Mouse (Mus musculus): Measurements from ENCODE around the gene Anapc15.

Anapc15 gene

GRCm38 (mm10) chr7:101902846-101903245 lies 39.3 kb downstream of the Anapc15 start:
- no peak for TF ChIP-seq GATA4 (IDR thresholded peaks at IDR 0.05; ENCODE audit: insufficient replicate concordance, low read length)

DNA sequence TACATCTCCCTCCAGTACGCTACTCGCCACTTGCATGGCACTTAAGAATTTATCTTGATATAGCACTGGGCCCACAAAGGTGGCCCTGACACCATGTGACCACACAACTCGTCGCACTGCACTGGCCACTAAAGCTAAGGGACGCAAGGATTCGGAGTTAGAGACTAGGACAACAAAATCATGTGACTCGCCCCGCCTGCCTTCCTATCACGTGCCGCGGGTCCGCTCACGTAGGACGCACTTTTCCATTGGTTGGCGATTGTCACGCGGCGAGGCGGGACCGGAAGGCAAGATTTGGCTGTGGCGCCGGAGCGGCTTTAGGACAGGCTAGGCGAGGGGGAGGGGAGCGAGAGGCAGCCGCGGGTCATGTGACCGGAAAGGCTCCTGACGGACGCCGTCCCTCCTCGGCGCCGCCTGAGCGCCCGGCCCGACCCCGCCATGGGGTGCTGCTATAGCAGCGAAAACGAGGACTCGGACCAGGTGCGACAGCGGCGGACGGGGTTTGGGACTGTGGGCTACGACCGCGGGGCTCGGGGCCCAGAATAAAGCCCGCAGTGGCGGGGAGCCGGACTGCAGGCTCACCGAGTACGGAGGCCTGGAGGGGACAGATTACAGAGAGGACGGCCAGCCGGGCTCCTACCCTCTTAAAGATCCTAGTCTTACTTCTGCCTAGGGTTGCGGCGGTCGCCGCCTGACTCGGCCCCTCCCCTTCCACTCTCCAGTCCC lies 42.2 kb downstream of the Anapc15 start, which contains the start of gene Lamtor1:
Lamtor1 (plus strand) TSS at position 344 of the 726 bp plus-strand sequence.
- peak; percentile 40; the same call in 1 of the 2 replicates for TF ChIP-seq GATA4 (IDR thresholded peaks at IDR 0.05; ENCODE audit: insufficient replicate concordance, low read length)

- no peak for TF ChIP-seq GATA4 (IDR thresholded peaks at IDR 0.05; ENCODE audit: insufficient replicate concordance, low read length)
These were observed 42.8 kb downstream of the Anapc15 start, which contains the start of gene Tomt for GRCm38 (mm10) chr7:101906287-101906681. TSS of gene Tomt (minus strand) at chr7:101906359.

DNA sequence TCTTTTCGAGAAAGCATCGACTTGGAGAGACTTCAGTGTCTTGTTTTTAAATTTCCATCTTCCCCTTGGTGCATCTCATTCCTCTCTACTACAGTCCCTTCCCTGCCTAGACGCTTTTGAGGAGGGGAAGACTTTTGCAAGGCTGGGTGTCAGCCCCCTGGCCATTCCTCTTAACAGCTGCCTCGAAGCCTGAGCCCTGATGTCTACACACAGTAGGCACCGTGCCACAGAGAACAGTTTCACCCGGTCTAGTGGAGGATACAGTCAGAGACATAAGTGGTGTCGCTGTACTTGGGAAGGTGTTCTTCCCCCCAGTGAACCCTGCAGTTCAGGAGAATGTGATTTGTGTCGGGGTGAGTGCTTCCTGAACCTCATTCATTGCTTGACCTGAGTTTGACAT lies 43.2 kb downstream of the Anapc15 start:
- no peak for TF ChIP-seq GATA4 (IDR thresholded peaks at IDR 0.05; ENCODE audit: insufficient replicate concordance, low read length)

GRCm38 (mm10) chr7:101908367-101908766 lies 44.9 kb downstream of the Anapc15 start:
- TF ChIP-seq GATA4 (IDR thresholded peaks at IDR 0.05; ENCODE audit: insufficient replicate concordance, low read length): no peak

DNA sequence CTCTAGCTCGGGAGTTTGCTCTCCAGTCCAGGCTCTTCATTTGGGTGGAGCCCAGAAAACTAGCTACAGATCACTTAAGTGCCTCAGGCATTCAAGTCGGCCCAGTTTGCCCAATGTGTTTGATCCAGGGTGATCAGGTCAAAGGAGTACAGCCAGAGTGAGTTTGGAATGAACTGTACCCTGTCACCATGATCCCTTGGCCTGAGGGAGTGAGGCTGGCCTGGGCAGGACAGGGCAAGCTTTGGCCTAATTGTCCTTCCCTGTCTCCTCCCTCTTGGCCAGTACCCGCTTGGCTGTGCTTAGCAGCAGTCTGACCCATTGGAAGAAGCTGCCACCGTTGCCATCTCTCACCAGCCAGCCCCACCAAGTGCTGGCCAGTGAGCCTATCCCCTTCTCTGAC lies 46.6 kb downstream of the Anapc15 start:
- no peak for TF ChIP-seq GATA4 (IDR thresholded peaks at IDR 0.05; ENCODE audit: insufficient replicate concordance, low read length)

GRCm38 (mm10) chr7:101911982-101912381 lies 48.5 kb downstream of the Anapc15 start:
- no peak for TF ChIP-seq GATA4 (IDR thresholded peaks at IDR 0.05; ENCODE audit: insufficient replicate concordance, low read length)

DNA sequence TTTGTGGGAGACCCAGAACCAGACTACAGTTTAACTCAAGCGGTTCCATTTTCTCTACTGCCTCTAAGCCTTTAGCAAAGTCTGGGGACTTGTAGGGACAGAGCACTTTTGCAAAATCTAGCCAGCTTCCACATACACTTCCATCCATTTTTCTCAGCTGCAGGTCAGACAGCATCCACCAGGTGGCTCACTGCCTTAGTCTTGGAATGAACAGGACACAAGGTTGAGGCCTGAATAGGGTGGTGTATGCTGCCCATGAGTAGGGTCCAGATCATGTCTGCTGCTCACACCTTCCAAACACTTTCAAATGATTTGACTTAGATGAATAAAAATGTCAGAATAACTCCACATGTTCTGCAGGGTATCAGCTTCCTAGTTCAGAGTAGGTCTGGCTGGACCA lies 54.6 kb downstream of the Anapc15 start:
- TF ChIP-seq GATA4 (IDR thresholded peaks at IDR 0.05; ENCODE audit: insufficient replicate concordance, low read length): no peak

- TF ChIP-seq GATA4 (IDR thresholded peaks at IDR 0.05; ENCODE audit: insufficient replicate concordance, low read length): no peak
These were observed 64.6 kb downstream of the Anapc15 start for GRCm38 (mm10) chr7:101928093-101928492.

DNA sequence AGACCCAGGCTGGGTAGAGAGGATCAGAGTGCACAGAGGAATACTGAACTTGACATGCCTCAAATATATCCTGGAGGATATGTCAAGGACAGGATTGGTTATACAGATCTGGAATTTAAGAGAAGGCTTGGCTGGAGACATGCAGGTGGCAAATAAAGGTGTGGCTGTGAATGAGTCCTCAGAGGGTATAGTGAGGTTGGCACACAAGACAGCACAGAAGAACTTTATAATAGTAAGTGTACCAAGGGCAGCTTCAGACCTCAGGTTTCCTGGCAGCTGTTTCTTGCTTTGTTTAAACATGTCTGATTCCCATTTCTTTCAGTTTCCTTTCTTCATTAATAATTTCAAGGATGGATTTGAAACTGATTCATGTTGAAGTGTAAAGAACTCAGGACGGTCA lies 69.0 kb downstream of the Anapc15 start:
- no peak for TF ChIP-seq GATA4 (IDR thresholded peaks at IDR 0.05; ENCODE audit: insufficient replicate concordance, low read length)

DNA sequence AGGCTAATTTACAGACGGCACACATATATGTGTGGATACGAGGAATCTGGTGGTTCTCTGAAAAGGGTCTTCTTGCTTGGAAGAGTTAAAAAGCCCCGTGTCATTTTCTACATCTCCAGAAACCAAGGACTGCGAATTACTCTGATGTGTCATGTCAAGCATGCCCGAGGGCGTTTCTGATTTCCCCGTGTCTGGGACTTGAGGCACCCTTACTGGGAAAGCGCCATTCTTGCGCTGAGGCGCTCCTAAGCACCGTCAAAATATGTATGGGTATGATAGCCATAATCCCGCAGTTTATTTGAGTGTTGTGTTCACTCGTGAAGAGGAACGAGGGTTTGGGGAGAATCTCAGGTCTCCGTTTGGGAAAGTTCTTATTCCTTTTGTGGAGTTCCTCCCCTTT lies 69.8 kb downstream of the Anapc15 start:
- no peak for TF ChIP-seq GATA4 (IDR thresholded peaks at IDR 0.05; ENCODE audit: insufficient replicate concordance, low read length)

GRCm38 (mm10) chr7:101933751-101934240 lies 70.3 kb downstream of the Anapc15 start, which contains the start of the genes Lrrc51 and Numa1:
TSS of gene Lrrc51 (minus strand) at chr7:101933895.
TSS of gene Numa1 (plus strand) at chr7:101934111.
- peak; percentile 53; the same call in 1 of the 2 replicates for TF ChIP-seq GATA4 (IDR thresholded peaks at IDR 0.05; ENCODE audit: insufficient replicate concordance, low read length)

DNA sequence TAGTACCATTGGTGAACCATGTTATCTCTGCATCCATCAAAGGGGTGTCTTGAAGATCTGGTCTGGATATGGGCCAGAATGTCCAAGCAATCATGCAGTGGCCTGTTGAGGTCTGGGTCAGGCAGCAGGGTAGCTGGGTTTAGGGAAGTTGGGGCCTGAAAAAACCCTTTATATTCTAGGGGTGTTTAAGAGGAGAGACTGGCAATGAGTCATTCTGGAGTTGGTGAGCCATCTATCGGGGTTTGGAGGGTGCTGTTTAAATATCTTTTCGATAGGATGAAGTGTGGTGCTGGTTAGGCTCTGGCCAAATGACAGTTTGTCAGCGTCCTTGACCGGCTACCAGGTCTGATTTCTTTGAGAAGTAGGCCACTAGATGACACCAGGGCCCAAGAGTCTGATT lies 72.4 kb downstream of the Anapc15 start:
- TF ChIP-seq GATA4 (IDR thresholded peaks at IDR 0.05; ENCODE audit: insufficient replicate concordance, low read length): no peak

- TF ChIP-seq GATA4 (IDR thresholded peaks at IDR 0.05; ENCODE audit: insufficient replicate concordance, low read length): no peak
These were observed 73.5 kb downstream of the Anapc15 start for GRCm38 (mm10) chr7:101936996-101937395.

- TF ChIP-seq GATA4 (IDR thresholded peaks at IDR 0.05; ENCODE audit: insufficient replicate concordance, low read length): no peak
These were observed 74.1 kb downstream of the Anapc15 start for GRCm38 (mm10) chr7:101937569-101937968.

GRCm38 (mm10) chr7:101938348-101938747 lies 74.8 kb downstream of the Anapc15 start:
- no peak for TF ChIP-seq GATA4 (IDR thresholded peaks at IDR 0.05; ENCODE audit: insufficient replicate concordance, low read length)

Data from liver, adult (tissue).